Mouse (Mus musculus): ENCODE results near the gene Brpf3.

Brpf3 gene

DNA sequence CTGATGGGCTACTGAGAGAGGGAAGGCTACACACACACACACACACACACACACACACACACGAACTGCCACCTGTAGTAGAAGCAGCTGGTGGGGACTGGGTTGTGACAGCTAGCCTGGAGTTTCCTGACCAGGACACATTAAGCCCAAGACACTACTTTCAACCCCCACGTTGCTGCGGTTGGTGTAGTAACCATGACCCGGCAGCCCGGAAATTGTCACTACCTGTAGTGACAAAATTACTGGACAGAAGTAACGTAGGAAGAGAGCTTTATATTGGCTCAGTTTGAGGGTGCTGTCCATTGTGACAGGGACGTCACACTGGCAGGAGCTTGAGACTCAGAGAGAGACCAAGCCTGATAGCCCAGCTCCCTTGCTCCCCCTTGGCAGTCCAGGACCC lies 71.4 kb downstream of the Brpf3 start:
- no peak for DNase-seq (ENCODE audit: low read depth, low spot score)

DNA sequence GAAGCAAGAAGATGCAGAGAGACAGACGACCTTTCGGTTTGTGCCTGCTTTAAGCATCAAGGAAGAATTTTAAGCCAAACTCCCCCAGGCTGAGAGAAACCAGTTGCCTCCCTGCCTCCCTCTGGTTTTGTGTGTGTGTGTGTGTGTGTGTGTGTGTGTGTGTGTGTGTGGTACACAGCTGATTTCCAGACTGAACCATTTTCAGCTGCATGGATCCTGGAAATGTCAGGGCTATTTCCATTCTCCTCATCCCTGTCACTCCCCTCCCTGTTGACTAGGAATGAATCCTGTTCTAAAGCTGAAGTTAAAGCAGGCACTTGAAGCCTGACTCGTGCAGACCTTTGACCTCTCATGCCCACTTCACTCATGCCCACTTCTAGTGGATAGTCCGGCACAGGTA lies 73.3 kb downstream of the Brpf3 start:
- peak; percentile 81 for DNase-seq (ENCODE audit: low read depth, low spot score)

- DNase-seq (ENCODE audit: low read depth, low spot score) = no peak
Measured at GRCm38 (mm10) chr17:28874825-28875224, 73.9 kb downstream of the Brpf3 start.

- DNase-seq (ENCODE audit: low read depth, low spot score) = peak; percentile 96
Measured at GRCm38 (mm10) chr17:28875316-28875715, 74.4 kb downstream of the Brpf3 start.

DNA sequence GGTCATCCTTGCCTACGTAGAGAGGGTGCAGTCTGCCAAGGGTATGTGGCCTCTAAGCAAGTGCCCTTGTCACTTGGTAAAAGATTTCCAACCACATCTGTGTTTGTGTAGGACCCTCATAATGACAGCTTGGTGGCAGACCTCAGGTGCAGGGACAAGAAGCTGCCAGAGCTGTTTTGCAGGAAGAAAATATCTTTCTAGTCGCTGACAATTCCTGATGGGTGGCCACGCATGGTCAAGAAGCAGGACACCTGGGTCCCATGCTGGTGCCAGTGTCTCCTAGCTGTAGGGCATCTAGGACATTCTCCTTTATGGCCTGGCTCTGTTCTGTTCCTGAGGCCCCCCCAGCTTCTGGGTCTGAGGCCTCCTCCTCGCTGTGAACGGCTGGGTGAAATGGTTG lies 75.4 kb downstream of the Brpf3 start:
- DNase-seq (ENCODE audit: low read depth, low spot score) = no peak

- peak; percentile 56 for DNase-seq (ENCODE audit: low read depth, low spot score)
Measured at GRCm38 (mm10) chr17:28876821-28877220, 75.9 kb downstream of the Brpf3 start.

- peak; percentile 82 for DNase-seq (ENCODE audit: low read depth, low spot score)
Measured at GRCm38 (mm10) chr17:28879931-28880391, 79.1 kb downstream of the Brpf3 start.

GRCm38 (mm10) chr17:28882316-28882715 lies 81.4 kb downstream of the Brpf3 start:
- DNase-seq (ENCODE audit: low read depth, low spot score) = peak; percentile 77

DNA sequence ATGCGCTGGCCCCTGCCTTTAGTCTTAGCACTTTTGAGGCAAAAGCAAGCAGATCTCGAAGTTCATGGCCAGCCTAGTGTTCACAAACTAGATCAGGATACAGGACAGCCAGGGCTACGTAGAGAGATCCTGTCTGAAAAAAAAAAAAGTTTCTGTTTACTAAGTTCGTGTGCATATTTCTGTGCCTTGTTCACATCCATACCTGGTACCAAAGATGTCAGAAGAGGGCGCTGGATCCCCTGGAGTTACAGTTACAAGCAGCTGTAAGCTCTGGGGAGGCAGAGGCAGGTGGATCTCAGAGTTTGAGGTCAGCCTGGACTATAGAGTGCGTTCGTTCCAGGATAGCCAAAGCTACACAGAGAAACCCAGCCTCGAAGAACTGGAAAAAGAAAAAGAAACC lies 81.9 kb downstream of the Brpf3 start:
- DNase-seq (ENCODE audit: low read depth, low spot score) = peak; percentile 49

GRCm38 (mm10) chr17:28883941-28884516 lies 83.1 kb downstream of the Brpf3 start:
- no peak for DNase-seq (ENCODE audit: low read depth, low spot score)

- no peak for DNase-seq (ENCODE audit: low read depth, low spot score)
Measured at GRCm38 (mm10) chr17:28885231-28885630, 84.3 kb downstream of the Brpf3 start.

DNA sequence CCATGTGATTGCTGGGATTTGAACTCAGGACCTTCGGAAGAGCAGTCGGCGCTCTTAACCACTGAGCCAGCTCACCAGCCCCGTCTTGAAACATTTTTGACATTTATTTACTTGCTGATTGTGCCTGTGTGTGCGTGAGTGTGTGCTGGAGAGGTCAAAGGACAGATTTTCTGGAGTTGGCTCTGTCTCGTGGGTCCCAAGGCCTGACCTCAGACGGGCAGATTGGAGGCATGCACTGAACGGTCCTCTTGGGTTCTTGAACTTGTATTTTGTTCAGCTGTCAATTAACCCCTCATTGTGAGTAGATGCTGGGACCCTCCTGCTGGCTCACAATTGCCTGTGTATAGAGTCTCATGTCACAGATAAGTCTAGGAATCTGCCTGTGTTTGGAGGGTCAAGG lies 85.4 kb downstream of the Brpf3 start:
- DNase-seq (ENCODE audit: low read depth, low spot score) = no peak

Data from brain, adult 2 months (tissue).